Mouse (Mus musculus) neural tube, embryonic 13.5 days (tissue): Measurements from ENCODE around the gene Casp9. TPM values are rescaled to one million over a fixed set of nuclear protein-coding genes. Genes with fewer than 3 reads are reported as not detected.

Experiments used
- ATAC-seq: fragments of 200-750 bp; cut with Nextera tagmentation; 2 replicates; pipeline ENCODE4 v1.8.0; 2017; ENCODE audit warnings: low read depth, mild to moderate bottlenecking, moderate TSS enrichment, moderate library complexity
- H3K27ac ChIP-seq: fragments of 300-500 bp; sonication (generic); replicated peaks from 2 replicates; pipeline ENCODE4 v1.5.1; 2015; ENCODE audit warnings: moderate library complexity, mild to moderate bottlenecking, inconsistent platforms
- H3K27me3 ChIP-seq: fragments of 300-500 bp; sonication (generic); 2 replicates; pipeline ENCODE4 v1.6.1; 2015; ENCODE audit warnings: mild to moderate bottlenecking, inconsistent platforms
- H3K36me3 ChIP-seq: fragments of 300-500 bp; sonication (generic); 2 replicates; pipeline ENCODE4 v1.6.1; 2015; ENCODE audit warnings: mild to moderate bottlenecking, inconsistent platforms
- H3K4me1 ChIP-seq: fragments of 300-500 bp; sonication (generic); replicated peaks from 2 replicates; pipeline ENCODE4 v1.6.1; 2015; ENCODE audit warnings: inconsistent platforms
- H3K4me2 ChIP-seq: fragments of 300-500 bp; sonication (generic); 2 replicates; pipeline ENCODE4 v1.6.1; 2015; ENCODE audit warnings: inconsistent platforms, mild to moderate bottlenecking, moderate library complexity
- H3K4me3 ChIP-seq: fragments of 300-500 bp; sonication (generic); 2 replicates; pipeline ENCODE4 v1.5.1; 2015; ENCODE audit warnings: mild to moderate bottlenecking, inconsistent platforms
- H3K9ac ChIP-seq: fragments of 300-500 bp; sonication (generic); 2 replicates; pipeline ENCODE4 v1.6.1; 2015; ENCODE audit warnings: moderate library complexity, mild to moderate bottlenecking, inconsistent platforms
- H3K9me3 ChIP-seq: fragments of 300-500 bp; sonication (generic); 2 replicates; pipeline ENCODE4 v1.6.1; 2016; ENCODE audit warnings: inconsistent platforms
- WGBS: fragments of 180-500 bp; shearing (Covaris S2); methylation state at CpG from one replicate; pipeline ENCODE4 v1.1.7; 2015; 5-methylcytosine and 5-hydroxymethylcytosine counted together
- polyA plus RNA-seq: library from polyadenylated mRNA; unstranded; fragments of >200 nt; fragmentation: Nextera tagmentation; extraction: Ambion mirVana; gene quantifications from 2 replicates; pipeline ENCODE4 v1.2.1, GENCODE M21; 2015

Casp9 gene
- polyA plus RNA-seq, 1 experiment from 2014 or later = 19.8 TPM

DNA sequence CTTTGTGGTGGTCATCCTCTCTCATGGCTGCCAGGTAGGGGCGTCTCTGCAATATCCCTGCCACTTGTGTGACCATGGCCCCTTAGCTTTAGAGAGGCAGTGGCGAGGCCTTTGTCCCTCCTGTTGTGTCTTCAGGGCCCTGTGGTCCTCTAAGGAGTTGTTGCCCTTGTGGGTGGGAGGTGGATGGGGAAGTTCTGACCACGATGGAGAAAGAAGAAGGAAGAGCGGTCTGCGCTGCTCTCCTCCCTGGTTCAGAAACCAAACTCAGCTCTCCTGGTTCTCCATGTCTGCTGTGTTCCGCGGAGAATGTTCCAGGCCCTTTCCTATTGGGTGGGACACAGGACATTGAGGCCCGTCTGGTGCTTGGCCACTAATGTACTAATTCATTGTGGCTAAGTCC lies 12.5 kb downstream of the Casp9 start:
- no peaks in the 10 kb centered on the region for H3K4me1 ChIP-seq
- H3K4me2 ChIP-seq = no peak overlapping the region
- no peak for ATAC-seq
- peaks cover 79% of the 10 kb centered on the region for H3K36me3 ChIP-seq
- no peaks in the 10 kb centered on the region for H3K9me3 ChIP-seq
- H3K4me3 ChIP-seq = no peak overlapping the region
- H3K9ac ChIP-seq = no peak overlapping the region
- WGBS = 97% methylated on average over 8 of the region's 8 CpGs
- H3K27me3 ChIP-seq = no peaks in the 10 kb centered on the region
- H3K27ac ChIP-seq = no peak overlapping the region

DNA sequence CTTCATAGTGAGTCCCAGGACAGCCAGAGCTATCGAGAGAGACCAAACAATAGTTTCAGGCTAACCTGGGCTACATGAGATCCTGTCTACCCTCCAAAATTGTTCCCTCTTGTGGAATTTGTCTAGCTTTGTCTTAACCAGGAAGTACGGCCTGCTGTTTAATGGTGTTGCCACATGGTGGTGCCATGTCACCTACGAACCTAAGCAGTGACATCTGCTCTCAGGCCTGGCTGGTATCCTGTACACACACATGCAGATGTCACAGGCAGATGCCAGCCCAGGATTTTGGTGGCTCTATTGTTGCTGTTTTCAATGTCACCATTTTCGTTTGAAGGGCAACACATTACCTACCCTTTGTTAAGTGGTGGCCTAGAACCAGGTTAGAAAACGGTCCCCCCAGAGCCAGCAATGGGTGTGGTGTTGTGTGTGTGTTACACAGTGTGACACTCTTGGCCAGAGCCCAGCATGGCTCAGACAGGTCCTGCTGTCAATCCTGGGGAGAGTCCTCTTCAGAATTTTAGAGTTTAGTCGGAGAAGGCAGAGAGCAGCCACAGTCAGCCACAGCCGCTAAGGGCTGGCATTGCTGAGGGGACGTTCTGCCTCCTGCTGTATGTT lies 16.5 kb downstream of the Casp9 start:
- 80% methylated on average over 8 of the region's 8 CpGs for WGBS
- Histone ChIP-seq H3K4me1 (no peaks in the 10 kb centered on the region), H3K4me3 (no peak overlapping the region), H3K9ac (no peak overlapping the region), H3K27ac (no peak overlapping the region), H3K27me3 (no peaks in the 10 kb centered on the region), H3K4me2 (no peak overlapping the region), H3K9me3 (no peaks in the 10 kb centered on the region), H3K36me3 (peaks cover 97% of the 10 kb centered on the region)
- peak; percentile 52; the same call in 1 of the 2 replicates for ATAC-seq

DNA sequence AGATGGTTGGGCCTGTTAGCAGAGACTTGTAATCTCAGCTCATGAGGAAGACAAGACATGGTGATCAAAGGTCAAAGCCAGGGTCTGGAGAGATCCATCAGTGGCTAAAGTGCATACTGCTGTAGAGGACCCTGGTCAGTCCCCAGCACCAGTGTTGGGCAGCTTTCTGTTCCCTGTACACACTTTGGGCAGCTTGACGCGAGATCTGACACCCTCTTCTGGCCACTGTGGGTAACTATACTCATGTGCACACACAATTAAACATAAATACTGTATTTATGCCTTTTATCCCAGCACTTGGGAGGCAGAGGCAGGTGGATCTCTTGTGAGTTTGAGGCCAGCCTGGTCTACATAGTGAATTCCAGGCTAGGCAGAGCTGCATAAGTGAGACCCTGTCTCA lies 17.6 kb downstream of the Casp9 start:
- Histone ChIP-seq H3K4me2 (no peak overlapping the region), H3K36me3 (peaks cover 95% of the 10 kb centered on the region), H3K4me1 (peaks cover under 1% of the 10 kb centered on the region; the same call in 1 of the 2 replicates), H3K27ac (no peak overlapping the region), H3K9me3 (no peaks in the 10 kb centered on the region), H3K4me3 (no peak overlapping the region), H3K9ac (no peak overlapping the region), H3K27me3 (no peaks in the 10 kb centered on the region)
- no peak for ATAC-seq
- 100% methylated on average over 2 of the region's 2 CpGs for WGBS

DNA sequence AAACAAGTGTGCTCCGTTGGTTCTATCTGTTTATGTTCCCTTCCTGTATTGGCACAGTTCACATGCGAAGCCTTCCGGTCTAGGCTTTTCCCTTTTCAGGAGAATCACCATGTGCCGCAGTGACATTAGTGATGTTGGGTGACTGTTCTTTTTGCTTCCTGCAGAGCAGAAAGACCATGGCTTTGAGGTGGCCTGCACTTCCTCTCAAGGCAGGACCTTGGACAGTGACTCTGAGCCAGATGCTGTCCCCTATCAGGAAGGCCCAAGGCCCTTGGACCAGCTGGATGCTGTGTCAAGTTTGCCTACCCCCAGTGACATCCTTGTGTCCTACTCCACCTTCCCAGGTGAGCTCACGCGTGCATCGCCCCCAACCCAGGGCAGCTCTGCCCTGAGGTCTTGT lies 18.0 kb downstream of the Casp9 start:
- peaks cover 95% of the 10 kb centered on the region for H3K36me3 ChIP-seq
- no peak overlapping the region for H3K27ac ChIP-seq
- no peaks in the 10 kb centered on the region for H3K27me3 ChIP-seq
- H3K4me1 ChIP-seq = peaks cover 5% of the 10 kb centered on the region
- no peak overlapping the region for H3K9ac ChIP-seq
- no peak overlapping the region for H3K4me2 ChIP-seq
- no peak overlapping the region for H3K4me3 ChIP-seq
- no peaks in the 10 kb centered on the region for H3K9me3 ChIP-seq
- 95% methylated on average over 7 of the region's 7 CpGs for WGBS
- ATAC-seq = no peak

DNA sequence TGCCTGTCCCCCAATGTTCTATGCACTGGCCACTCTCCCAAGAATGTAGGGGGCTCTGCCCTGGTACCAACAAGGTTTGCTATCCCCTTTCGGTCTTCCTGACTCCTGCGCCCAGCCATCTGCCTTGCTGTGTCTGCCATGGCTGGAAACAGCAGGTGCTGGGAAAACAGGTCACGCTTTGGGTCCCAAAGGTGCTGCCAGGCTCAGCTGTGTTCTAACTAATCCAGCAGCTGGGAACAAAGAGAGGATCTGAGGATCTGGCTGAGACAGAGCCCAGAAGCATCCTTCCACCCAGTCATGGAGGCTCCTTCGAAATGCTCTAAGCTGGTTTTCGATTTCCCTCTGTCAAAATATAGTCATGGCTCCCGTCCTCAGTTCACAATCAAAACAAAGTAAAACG lies 22.9 kb downstream of the Casp9 start:
- H3K27ac ChIP-seq = peak overlapping the region; percentile 65
- no peak for ATAC-seq
- no peak overlapping the region for H3K4me2 ChIP-seq
- no peak overlapping the region for H3K4me3 ChIP-seq
- H3K36me3 ChIP-seq = peaks cover 48% of the 10 kb centered on the region
- H3K27me3 ChIP-seq = no peaks in the 10 kb centered on the region
- H3K4me1 ChIP-seq = peaks cover 5% of the 10 kb centered on the region
- H3K9ac ChIP-seq = no peak overlapping the region
- H3K9me3 ChIP-seq = no peaks in the 10 kb centered on the region
- WGBS = 82% methylated on average over 7 of the region's 7 CpGs

DNA sequence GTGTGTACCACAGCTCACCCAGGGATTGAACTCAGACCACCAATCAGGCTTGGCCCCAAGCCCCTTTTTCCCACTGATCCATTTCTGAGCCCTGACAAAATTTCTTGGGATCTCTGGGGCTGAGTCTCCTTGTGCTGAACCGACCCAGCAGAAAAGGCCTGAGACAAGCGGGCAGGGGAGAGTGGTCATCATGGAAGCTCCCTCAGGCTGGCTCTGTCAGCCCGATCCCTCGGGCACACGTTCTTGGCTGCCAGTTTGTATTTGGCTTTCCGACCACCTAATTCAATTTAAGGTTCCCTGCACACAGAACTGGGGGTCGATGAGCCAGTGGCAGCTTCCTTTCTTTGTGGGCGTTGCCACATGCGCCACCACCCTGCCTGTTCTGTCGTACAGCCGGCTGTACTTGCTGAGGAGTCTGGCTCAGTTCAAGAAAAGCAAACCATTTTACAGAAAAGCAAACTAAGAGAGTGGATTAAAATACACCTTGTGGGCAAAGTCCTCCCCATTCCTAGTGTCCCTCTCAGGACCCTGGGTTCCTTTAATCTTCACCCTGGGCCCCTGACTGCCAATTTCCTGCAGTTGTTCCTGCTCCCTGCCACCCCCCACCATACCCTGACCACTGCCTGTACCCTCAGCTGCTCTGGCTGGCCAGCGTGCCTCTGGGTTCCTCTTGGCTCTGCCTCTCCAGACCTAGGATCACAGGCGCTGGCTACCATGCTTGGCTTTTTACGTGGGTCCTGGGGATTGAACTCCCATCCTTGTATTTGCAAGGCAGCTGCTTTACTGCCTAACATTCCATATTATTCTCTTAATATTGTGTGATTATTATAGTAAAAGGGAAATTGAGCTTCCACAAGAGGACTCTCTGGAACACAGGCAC lies 23.6 kb downstream of the Casp9 start:
- Histone ChIP-seq H3K36me3 (peaks cover 41% of the 10 kb centered on the region), H3K4me3 (no peak overlapping the region), H3K9me3 (no peaks in the 10 kb centered on the region), H3K27me3 (no peaks in the 10 kb centered on the region), H3K4me2 (no peak overlapping the region), H3K4me1 (peaks cover 5% of the 10 kb centered on the region), H3K9ac (no peak overlapping the region), H3K27ac (no peak overlapping the region)
- WGBS = 68% methylated on average over 14 of the region's 14 CpGs
- no peak for ATAC-seq

DNA sequence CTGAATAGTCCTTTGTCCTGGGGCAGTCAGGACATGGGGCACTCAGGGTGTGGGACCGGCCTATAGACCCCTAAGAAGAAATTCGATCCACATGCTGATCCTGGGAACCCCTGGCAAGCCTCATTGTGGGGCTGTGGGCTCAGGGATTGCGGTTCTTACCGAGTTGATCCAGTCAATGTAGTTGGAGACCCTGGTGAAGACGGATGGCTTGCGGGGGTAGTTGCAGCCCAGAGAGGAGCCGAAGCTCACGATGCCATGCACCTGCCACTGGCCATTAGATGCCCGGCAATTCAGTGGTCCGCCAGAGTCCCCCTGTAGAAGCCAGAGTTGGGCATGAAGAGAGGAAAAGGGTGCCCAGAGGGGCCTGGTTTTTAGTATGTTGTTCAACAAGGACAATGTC lies 24.3 kb downstream of the Casp9 start:
- no peaks in the 10 kb centered on the region for H3K9me3 ChIP-seq

DNA sequence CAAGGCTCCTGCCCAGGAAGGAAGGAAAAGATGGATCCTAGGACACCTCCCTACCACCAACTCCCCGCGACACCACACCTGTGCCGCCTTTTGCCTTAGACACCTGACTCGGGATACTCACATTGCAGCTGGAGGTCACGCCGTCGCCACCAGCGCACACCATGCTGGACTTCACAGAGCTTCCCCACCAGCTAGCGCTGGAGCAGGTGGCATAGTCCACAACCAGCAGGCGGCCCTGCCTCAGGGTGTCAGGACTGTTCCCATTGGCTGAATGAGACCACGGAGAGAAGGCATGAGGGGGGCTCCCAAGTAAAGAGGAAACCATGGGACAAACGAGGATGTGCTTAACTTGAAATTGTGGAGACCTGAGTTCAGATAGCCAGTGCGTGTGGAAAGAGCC lies 25.4 kb downstream of the Casp9 start:
- Histone ChIP-seq H3K4me1 (peaks cover 5% of the 10 kb centered on the region), H3K9me3 (no peaks in the 10 kb centered on the region), H3K4me2 (no peak overlapping the region), H3K4me3 (no peak overlapping the region), H3K27me3 (no peaks in the 10 kb centered on the region), H3K27ac (no peak overlapping the region), H3K36me3 (peaks cover 22% of the 10 kb centered on the region), H3K9ac (no peak overlapping the region)
- WGBS = 86% methylated on average over 13 of the region's 13 CpGs
- ATAC-seq = no peak

More for the DNA sequence above, 24.3 kb downstream of the Casp9 start:
- Histone ChIP-seq H3K4me2 (no peak overlapping the region), H3K27ac (no peak overlapping the region), H3K9ac (no peak overlapping the region), H3K27me3 (no peaks in the 10 kb centered on the region), H3K4me3 (no peak overlapping the region), H3K36me3 (peaks cover 34% of the 10 kb centered on the region), H3K4me1 (peaks cover 5% of the 10 kb centered on the region)
- no peak for ATAC-seq
- WGBS = 62% methylated on average over 10 of the region's 10 CpGs

DNA sequence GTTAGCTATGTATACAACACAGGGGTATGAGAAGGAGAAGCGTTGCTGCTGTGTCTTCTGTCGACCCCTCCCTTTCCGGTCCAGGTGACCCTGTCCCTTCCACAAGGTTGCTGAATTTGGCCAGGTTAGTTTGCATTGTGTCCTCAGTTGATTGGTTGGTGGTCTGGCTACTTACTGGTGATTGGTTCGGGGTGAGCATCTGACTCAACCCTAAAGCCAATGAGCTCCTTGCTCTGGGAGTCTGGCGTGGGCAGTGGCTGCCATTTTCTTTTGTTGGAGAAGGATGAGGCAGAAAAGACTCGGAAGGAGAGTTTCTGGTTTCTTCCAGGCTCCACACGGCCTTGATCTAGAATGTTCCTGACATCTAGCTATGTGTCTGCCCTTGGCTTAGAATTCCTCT lies 25.9 kb downstream of the Casp9 start:
- Histone ChIP-seq H3K27ac (no peak overlapping the region), H3K9me3 (no peaks in the 10 kb centered on the region), H3K27me3 (no peaks in the 10 kb centered on the region), H3K4me2 (no peak overlapping the region), H3K36me3 (peaks cover 18% of the 10 kb centered on the region; the same call in 1 of the 2 replicates), H3K4me1 (peaks cover 5% of the 10 kb centered on the region), H3K9ac (no peak overlapping the region), H3K4me3 (no peak overlapping the region)
- ATAC-seq = no peak
- WGBS = 97% methylated on average over 7 of the region's 7 CpGs

DNA sequence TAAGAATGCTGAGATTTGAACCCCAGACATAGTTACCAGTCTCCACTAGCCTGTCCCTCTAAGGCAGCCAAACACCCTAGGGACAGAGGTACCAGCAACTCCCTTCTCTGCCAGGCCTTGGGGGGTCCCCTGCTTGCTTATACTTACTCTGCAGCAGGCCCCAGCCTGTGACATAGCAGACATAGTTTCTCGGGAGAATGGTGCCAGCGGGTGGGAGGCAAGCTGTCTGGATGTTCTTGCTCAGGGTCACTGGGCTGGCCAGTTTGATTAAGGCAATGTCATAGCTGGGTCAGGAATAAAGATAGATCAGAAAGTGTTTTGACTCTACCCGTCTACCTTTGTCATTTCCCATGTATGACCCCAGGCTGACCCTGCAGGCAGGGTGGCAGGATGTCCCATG lies 27.8 kb downstream of the Casp9 start:
- no peaks in the 10 kb centered on the region for H3K27me3 ChIP-seq
- no peak overlapping the region for H3K27ac ChIP-seq
- no peaks in the 10 kb centered on the region for H3K9me3 ChIP-seq
- 79% methylated on average over 3 of the region's 3 CpGs for WGBS
- H3K36me3 ChIP-seq = peaks cover 2% of the 10 kb centered on the region; the same call in 1 of the 2 replicates
- H3K4me2 ChIP-seq = no peak overlapping the region
- H3K9ac ChIP-seq = no peak overlapping the region
- H3K4me3 ChIP-seq = no peak overlapping the region
- ATAC-seq = no peak
- peaks cover 2% of the 10 kb centered on the region for H3K4me1 ChIP-seq

DNA sequence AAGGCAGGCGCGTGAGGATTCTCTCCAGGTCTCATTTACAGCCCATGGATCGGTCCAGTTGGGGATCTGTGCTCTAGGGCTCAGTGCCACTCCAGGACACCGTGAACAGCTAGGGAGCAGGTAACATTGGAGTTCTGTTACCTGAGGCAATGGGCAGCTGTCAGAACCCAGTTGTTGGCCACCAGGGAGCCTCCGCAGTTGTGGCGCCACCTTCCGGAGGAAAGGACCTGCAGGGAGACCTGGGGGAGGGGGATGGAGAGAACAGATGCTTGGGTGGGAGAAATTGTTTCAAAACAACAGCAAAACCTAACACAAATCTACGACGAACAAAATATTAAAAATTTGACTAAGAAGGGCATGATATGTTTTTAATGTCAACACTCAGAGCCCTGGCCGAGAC lies 28.7 kb downstream of the Casp9 start:
- Histone ChIP-seq H3K9me3 (no peaks in the 10 kb centered on the region), H3K27ac (no peak overlapping the region), H3K4me2 (no peak overlapping the region), H3K4me3 (no peak overlapping the region), H3K36me3 (no peaks in the 10 kb centered on the region), H3K9ac (no peak overlapping the region), H3K27me3 (no peaks in the 10 kb centered on the region), H3K4me1 (no peaks in the 10 kb centered on the region)
- WGBS = 76% methylated on average over 10 of the region's 10 CpGs
- no peak for ATAC-seq

DNA sequence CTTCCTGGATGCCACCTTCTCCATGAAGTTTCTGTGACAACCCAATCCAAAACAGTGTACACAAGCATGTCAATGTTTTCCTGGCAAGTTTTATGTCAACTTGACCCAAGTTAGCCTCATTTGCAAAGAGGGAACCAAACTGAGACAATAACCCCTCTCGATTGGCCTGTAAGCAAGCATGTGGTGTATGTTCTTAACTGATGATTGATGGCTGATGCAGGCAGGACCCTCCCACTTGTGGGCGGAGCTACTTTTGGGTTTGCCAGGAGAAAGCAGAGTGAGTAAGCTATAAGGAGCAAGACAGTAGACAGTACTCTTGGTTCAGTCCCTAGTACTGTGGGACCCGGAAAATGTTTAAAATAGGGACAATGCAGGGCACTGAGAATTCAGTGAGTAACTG lies 29.6 kb downstream of the Casp9 start:
- no peaks in the 10 kb centered on the region for H3K36me3 ChIP-seq
- ATAC-seq = no peak
- no peaks in the 10 kb centered on the region for H3K27me3 ChIP-seq
- H3K9ac ChIP-seq = no peak overlapping the region
- no peaks in the 10 kb centered on the region for H3K9me3 ChIP-seq
- no peak overlapping the region for H3K4me2 ChIP-seq
- H3K27ac ChIP-seq = no peak overlapping the region
- H3K4me3 ChIP-seq = no peak overlapping the region
- WGBS = 69% methylated on average over 3 of the region's 3 CpGs
- H3K4me1 ChIP-seq = no peaks in the 10 kb centered on the region
